Mouse (Mus musculus) midbrain, embryonic 14.5 days (tissue): ENCODE measurements at regions not wholly inside any gene's neighbourhood (a gene's known extent, or its start where the extent isn't known, plus 50 kb on each side); places are given as distances from the start of the nearest gene placed in this dataset.

Experiments
- ATAC-seq: fragments of 200-750 bp; cut with Nextera tagmentation; 2 replicates; pipeline ENCODE4 v1.8.0; 2017; ENCODE audit warnings: moderate number of reproducible peaks, moderate library complexity; ENCODE audit not compliant: low FRiP score, low TSS enrichment
- DNase-seq: peaks from one replicate; pipeline ENCODE4 v3.0.0-alpha.2; 2015
- H3K27ac ChIP-seq: fragments of 300-500 bp; sonication (generic); replicated peaks from 2 replicates; pipeline ENCODE4 v1.5.1; 2014; ENCODE audit warnings: mild to moderate bottlenecking, low read depth, low read length, moderate library complexity
- H3K27me3 ChIP-seq: fragments of 300-500 bp; sonication (generic); 2 replicates; pipeline ENCODE4 v1.6.1; 2014; ENCODE audit warnings: low read length, control low read depth, mixed read lengths; ENCODE audit not compliant: control insufficient read depth, insufficient read depth
- H3K36me3 ChIP-seq: fragments of 300-500 bp; sonication (generic); 2 replicates; pipeline ENCODE4 v1.6.1; 2014; ENCODE audit warnings: low read length, control low read depth; ENCODE audit not compliant: control insufficient read depth, insufficient read depth
- H3K4me1 ChIP-seq: fragments of 300-500 bp; sonication (generic); 2 replicates; pipeline ENCODE4 v1.6.1; 2014; ENCODE audit warnings: mild to moderate bottlenecking, antibody characterized with exemption, low read length, control low read depth; ENCODE audit not compliant: control insufficient read depth, insufficient read depth
- H3K4me2 ChIP-seq: fragments of 300-500 bp; sonication (generic); 2 replicates; pipeline ENCODE4 v1.6.1; 2014; ENCODE audit warnings: mild to moderate bottlenecking, low read length, moderate library complexity
- H3K4me3 ChIP-seq: fragments of 300-500 bp; sonication (generic); replicated peaks from 2 replicates; pipeline ENCODE4 v1.5.1; 2014; ENCODE audit warnings: low read depth, low read length
- H3K9ac ChIP-seq: fragments of 300-500 bp; sonication (generic); replicated peaks from 2 replicates; pipeline ENCODE4 v1.6.1; 2014; ENCODE audit warnings: mild to moderate bottlenecking, low read length, moderate library complexity
- H3K9me3 ChIP-seq: fragments of 300-500 bp; sonication (generic); 2 replicates; pipeline ENCODE4 v1.6.1; 2016; ENCODE audit warnings: low read length, control low read depth, mixed read lengths; ENCODE audit not compliant: control insufficient read depth
- WGBS: fragments of 180-500 bp; shearing (Covaris S2); extraction: QIAGEN DNeasy Blood & Tissue Kit; methylation state at CpG from one replicate; pipeline ENCODE4 v1.1.7; 2014; 5-methylcytosine and 5-hydroxymethylcytosine counted together

DNA sequence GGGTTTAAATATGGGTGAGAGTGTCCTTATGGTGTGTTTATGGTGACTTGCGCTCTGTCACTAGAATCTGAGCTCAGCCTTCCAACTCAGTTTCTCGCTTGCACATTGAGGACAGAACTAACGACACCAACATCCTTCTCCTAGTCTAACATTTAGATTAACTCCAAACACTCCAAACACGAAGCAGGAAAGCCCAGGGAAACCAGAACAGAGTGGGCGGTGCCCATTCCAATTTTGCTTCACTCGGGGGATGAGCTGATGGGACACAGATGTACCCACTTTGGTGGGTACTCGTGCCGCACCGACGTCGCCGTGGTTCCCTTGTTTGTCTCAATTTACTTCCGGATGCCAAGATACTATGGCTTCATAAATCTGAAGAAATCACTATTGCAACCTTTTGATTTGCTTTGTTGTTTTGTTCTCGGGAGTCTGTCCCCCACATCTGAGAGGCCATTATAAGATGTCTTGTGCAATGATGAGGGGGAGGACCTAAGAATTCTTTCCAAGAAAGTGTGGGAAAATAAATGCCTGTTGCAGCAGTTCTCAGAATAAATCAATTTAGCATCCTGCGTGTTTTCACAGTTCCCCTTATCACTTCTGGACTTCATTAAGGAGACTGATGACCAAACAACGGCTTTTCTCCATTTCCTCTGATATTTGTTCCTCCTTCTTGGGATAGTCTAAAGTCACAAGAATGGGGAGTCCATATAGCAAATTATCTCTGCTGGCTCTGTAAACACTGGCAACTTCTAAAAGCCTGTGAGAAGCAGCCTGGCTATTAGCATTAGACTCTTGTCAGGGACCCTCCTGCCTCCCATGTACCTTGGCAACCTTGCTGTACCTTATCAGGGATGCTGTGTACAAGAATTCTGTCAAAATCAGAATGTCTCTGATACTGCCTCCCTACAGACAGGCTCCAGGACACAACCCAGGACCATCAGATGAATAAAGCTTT lies 96.2 kb upstream of the Klf9 start:
- H3K9ac ChIP-seq: no peak overlapping the region
- no peak overlapping the region for H3K4me3 ChIP-seq
- H3K36me3 ChIP-seq: no peaks in the 10 kb centered on the region
- DNase-seq (no peak), ATAC-seq (no peak)
- no peaks in the 10 kb centered on the region for H3K9me3 ChIP-seq
- no peak overlapping the region for H3K27ac ChIP-seq
- no peaks in the 10 kb centered on the region for H3K4me1 ChIP-seq
- H3K4me2 ChIP-seq: no peak overlapping the region
- WGBS: 91% methylated on average over 16 of the region's 16 CpGs
- no peaks in the 10 kb centered on the region for H3K27me3 ChIP-seq

DNA sequence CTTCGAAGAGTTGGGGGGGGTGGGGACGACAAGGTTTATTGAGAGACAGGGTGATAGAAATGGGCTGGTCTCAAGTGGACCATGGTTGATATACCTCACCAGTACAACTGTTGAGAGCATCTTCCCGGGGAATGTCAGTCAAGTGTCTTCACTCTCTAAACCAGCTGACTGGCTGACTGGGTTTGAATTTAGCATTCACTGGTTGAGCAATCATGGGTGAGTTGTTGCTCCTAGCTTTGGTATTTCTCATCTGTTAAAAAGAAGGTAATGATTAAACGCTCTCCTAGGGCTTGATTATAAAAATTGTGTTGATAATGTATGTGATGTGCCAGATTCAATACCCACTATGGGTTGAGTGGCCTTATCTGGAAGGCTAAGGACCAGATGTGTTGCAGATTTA lies 89.6 kb upstream of the Klf9 start:
- DNase-seq: no peak

GRCm38 (mm10) chr19:23054440-23054839 lies 86.6 kb upstream of the Klf9 start:
- H3K27me3 ChIP-seq: no peaks in the 10 kb centered on the region
- no peaks in the 10 kb centered on the region for H3K9me3 ChIP-seq
- whole genome bisulfite sequencing: 78% methylated on average over 4 of the region's 4 CpGs

More for the DNA sequence above, 89.6 kb upstream of the Klf9 start:
- no peak overlapping the region for H3K4me3 ChIP-seq
- ATAC-seq: no peak
- no peaks in the 10 kb centered on the region for H3K36me3 ChIP-seq
- H3K4me2 ChIP-seq: no peak overlapping the region
- no peaks in the 10 kb centered on the region for H3K9me3 ChIP-seq
- no peak overlapping the region for H3K9ac ChIP-seq
- 90% methylated on average over 4 of the region's 4 CpGs for WGBS
- no peak overlapping the region for H3K27ac ChIP-seq
- H3K4me1 ChIP-seq: no peaks in the 10 kb centered on the region
- no peaks in the 10 kb centered on the region for H3K27me3 ChIP-seq

GRCm38 (mm10) chr19:23055916-23056805 lies 84.9 kb upstream of the Klf9 start:
- no peak overlapping the region for H3K4me3 ChIP-seq
- 88% methylated on average over 5 of the region's 5 CpGs for WGBS
- DNase-seq (no peak), ATAC-seq (no peak)
- no peaks in the 10 kb centered on the region for H3K36me3 ChIP-seq
- H3K4me2 ChIP-seq: peak overlapping the region; percentile 67
- H3K27ac ChIP-seq: no peak overlapping the region
- peak overlapping the region; percentile 46; the same call in 1 of the 2 replicates for H3K9ac ChIP-seq
- peaks cover 11% of the 10 kb centered on the region; the same call in 1 of the 2 replicates for H3K4me1 ChIP-seq
- no peaks in the 10 kb centered on the region for H3K27me3 ChIP-seq
- no peaks in the 10 kb centered on the region for H3K9me3 ChIP-seq

More at GRCm38 (mm10) chr19:23054440-23054839, 86.6 kb upstream of the Klf9 start:
- Histone ChIP-seq H3K9ac (no peak overlapping the region), H3K4me2 (no peak overlapping the region), H3K4me1 (peaks cover 11% of the 10 kb centered on the region; the same call in 1 of the 2 replicates), H3K4me3 (no peak overlapping the region), H3K27ac (no peak overlapping the region), H3K36me3 (no peaks in the 10 kb centered on the region)
- no peak for DNase-seq
- no peak for ATAC-seq

- WGBS: 3% methylated on average over 32 of the region's 32 CpGs
- Histone ChIP-seq H3K4me3 (peak overlapping the region; percentile 36), H3K27ac (no peak overlapping the region), H3K27me3 (no peaks in the 10 kb centered on the region), H3K4me1 (peaks cover 11% of the 10 kb centered on the region; the same call in 1 of the 2 replicates), H3K36me3 (no peaks in the 10 kb centered on the region), H3K9me3 (no peaks in the 10 kb centered on the region), H3K4me2 (peak overlapping the region; percentile 67), H3K9ac (peak overlapping the region; percentile 46; the same call in 1 of the 2 replicates)
- peak; percentile 80 for ATAC-seq
- DNase-seq: peak; percentile 78
Measured at GRCm38 (mm10) chr19:23056851-23057707, 83.9 kb upstream of the Klf9 start.

GRCm38 (mm10) chr19:23057739-23058501 lies 83.1 kb upstream of the Klf9 start:
- Histone ChIP-seq H3K36me3 (no peaks in the 10 kb centered on the region), H3K4me1 (peaks cover 11% of the 10 kb centered on the region; the same call in 1 of the 2 replicates), H3K27ac (no peak overlapping the region), H3K9me3 (no peaks in the 10 kb centered on the region), H3K27me3 (no peaks in the 10 kb centered on the region), H3K4me3 (peak overlapping the region; percentile 36), H3K4me2 (peak overlapping the region; percentile 67), H3K9ac (peak overlapping the region; percentile 46; the same call in 1 of the 2 replicates)
- ATAC-seq: peak; percentile 49; the same call in 1 of the 2 replicates
- peak; percentile 55 for DNase-seq
- WGBS: 18% methylated on average over 11 of the region's 11 CpGs

- 42% methylated on average over 4 of the region's 4 CpGs for WGBS
- H3K27ac ChIP-seq: no peak overlapping the region
- no peak overlapping the region for H3K4me3 ChIP-seq
Measured at GRCm38 (mm10) chr19:23058502-23058900, 82.5 kb upstream of the Klf9 start.

More at GRCm38 (mm10) chr19:23058502-23058900, 82.5 kb upstream of the Klf9 start:
- Histone ChIP-seq H3K4me2 (no peak overlapping the region), H3K9ac (no peak overlapping the region), H3K36me3 (no peaks in the 10 kb centered on the region), H3K27me3 (no peaks in the 10 kb centered on the region), H3K9me3 (no peaks in the 10 kb centered on the region), H3K4me1 (peaks cover 11% of the 10 kb centered on the region; the same call in 1 of the 2 replicates)
- DNase-seq: no peak
- ATAC-seq: no peak
